Mouse (Mus musculus) kidney, postnatal 36 days (tissue): ENCODE measurements around the gene Olfr631.
A peak's percentile ranks its signal among the peaks of the same experiment; 100 is the strongest.
"Not testable (repeated sequence)": the region's sequence is repeated elsewhere in the genome, so short reads cannot be mapped to it uniquely, and the experiment has no call there.

Source experiments
- DNase-seq, 2 experiments: peaks; one replicate each; pipeline ENCODE4 v3.0.0; 2021 to 2022; ENCODE audit warnings: mixed read lengths in 2 of 2

Gene Olfr631

GRCm38 (mm10) chr7:103928525-103928924 is at the start of gene Olfr631:
Gene Olfr631 (plus strand): TSS chr7:103928825.
- DNase-seq, result no peak

- no peak for DNase-seq
Observed at GRCm38 (mm10) chr7:103886152-103886551, 42.5 kb upstream of the Olfr631 start, which contains the start of gene Olfr66. Gene Olfr66 (minus strand): TSS chr7:103886252.

GRCm38 (mm10) chr7:103894385-103894784 is 34.2 kb upstream of the Olfr631 start, which contains the start of gene Olfr64:
Gene Olfr64 (minus strand): TSS chr7:103894485.
- no peak for DNase-seq

- no peak for DNase-seq
Observed at GRCm38 (mm10) chr7:103903187-103903586, 25.4 kb upstream of the Olfr631 start, which contains the start of gene Olfr65. Gene Olfr65 (plus strand): TSS chr7:103903487.

- no peak for DNase-seq
Observed at GRCm38 (mm10) chr7:103910047-103910446, 18.6 kb upstream of the Olfr631 start.

- no peak for DNase-seq
Observed at GRCm38 (mm10) chr7:103912969-103913511, 15.6 kb upstream of the Olfr631 start.

GRCm38 (mm10) chr7:103915338-103915737 is 13.3 kb upstream of the Olfr631 start:
- DNase-seq, result no peak

GRCm38 (mm10) chr7:103934264-103934663 is 5.6 kb downstream of the Olfr631 start, which contains the start of gene Olfr632:
Gene Olfr632 (plus strand): TSS chr7:103934347.
- DNase-seq, result no peak

GRCm38 (mm10) chr7:103942730-103943129 is 14.1 kb downstream of the Olfr631 start:
- DNase-seq, result peak; percentile 2 to 59

GRCm38 (mm10) chr7:103944137-103944536 is 15.5 kb downstream of the Olfr631 start, which contains the start of gene Olfr633:
Gene Olfr633 (plus strand): TSS chr7:103944437.
- DNase-seq, result no peak

- DNase-seq, result not testable (repeated sequence)
Observed at GRCm38 (mm10) chr7:103966873-103967272, 38.2 kb downstream of the Olfr631 start.

- no peak for DNase-seq
Observed at GRCm38 (mm10) chr7:103970852-103971251, 42.2 kb downstream of the Olfr631 start, which contains the start of gene Olfr635. Gene Olfr635 (plus strand): TSS chr7:103971152.

GRCm38 (mm10) chr7:103971782-103972181 is 43.2 kb downstream of the Olfr631 start:
- DNase-seq, result no peak
